Mouse (Mus musculus) liver, embryonic 16.5 days (tissue): ENCODE results near the gene Qser1. TPM values are rescaled to one million over a fixed set of nuclear protein-coding genes. Genes with fewer than 3 reads are reported as not detected.

Experiments
- ATAC-seq: fragments of 200-750 bp; cut with Nextera tagmentation; 2 replicates; pipeline ENCODE4 v1.8.0; 2017; ENCODE audit warnings: low read depth, mild to moderate bottlenecking, moderate number of reproducible peaks, moderate library complexity
- H3K27ac ChIP-seq: fragments of 300-500 bp; sonication (generic); 2 replicates; pipeline ENCODE4 v1.5.1; 2014; ENCODE audit warnings: mild to moderate bottlenecking, low read length
- H3K27me3 ChIP-seq: fragments of 300-500 bp; sonication (generic); 2 replicates; pipeline ENCODE4 v1.6.1; 2014; ENCODE audit warnings: low read depth, low read length, mixed read lengths; ENCODE audit not compliant: control insufficient read depth, insufficient read depth
- H3K36me3 ChIP-seq: fragments of 300-500 bp; sonication (generic); 2 replicates; pipeline ENCODE4 v1.6.1; 2014; ENCODE audit warnings: mild to moderate bottlenecking; ENCODE audit not compliant: control insufficient read depth, insufficient read depth
- H3K4me1 ChIP-seq: fragments of 300-500 bp; sonication (generic); 2 replicates; pipeline ENCODE4 v1.6.1; 2014; ENCODE audit warnings: low read depth, low read length, mixed read lengths; ENCODE audit not compliant: control insufficient read depth
- H3K4me2 ChIP-seq: fragments of 300-500 bp; sonication (generic); 2 replicates; pipeline ENCODE4 v1.6.1; 2014; ENCODE audit warnings: low read depth, low read length, mixed read lengths
- H3K4me3 ChIP-seq: fragments of 300-500 bp; sonication (generic); 2 replicates; pipeline ENCODE4 v1.5.1; 2014; ENCODE audit warnings: low read depth, mild to moderate bottlenecking, low read length
- H3K9ac ChIP-seq: fragments of 300-500 bp; sonication (generic); 2 replicates; pipeline ENCODE4 v1.6.1; 2014; ENCODE audit warnings: low read depth, low read length
- H3K9me3 ChIP-seq: fragments of 300-500 bp; sonication (generic); replicated peaks from 2 replicates; pipeline ENCODE4 v1.6.1; 2016; ENCODE audit warnings: low read length; ENCODE audit not compliant: control insufficient read depth
- WGBS: fragments of 180-500 bp; shearing (Covaris S2); extraction: QIAGEN DNeasy Blood & Tissue Kit; methylation state at CpG from one replicate; pipeline ENCODE4 v1.1.7; 2014; ENCODE audit not compliant: insufficient replicate concordance; 5-methylcytosine and 5-hydroxymethylcytosine counted together
- polyA plus RNA-seq: library from polyadenylated mRNA; unstranded; fragments of >200 nt; fragmentation: Nextera tagmentation; extraction: Ambion mirVana; gene quantifications from 2 replicates; pipeline ENCODE4 v1.2.1, GENCODE M21; 2015

Gene Qser1
- polyA plus RNA-seq, 1 experiment from 2014 or later = 1.7 TPM

DNA sequence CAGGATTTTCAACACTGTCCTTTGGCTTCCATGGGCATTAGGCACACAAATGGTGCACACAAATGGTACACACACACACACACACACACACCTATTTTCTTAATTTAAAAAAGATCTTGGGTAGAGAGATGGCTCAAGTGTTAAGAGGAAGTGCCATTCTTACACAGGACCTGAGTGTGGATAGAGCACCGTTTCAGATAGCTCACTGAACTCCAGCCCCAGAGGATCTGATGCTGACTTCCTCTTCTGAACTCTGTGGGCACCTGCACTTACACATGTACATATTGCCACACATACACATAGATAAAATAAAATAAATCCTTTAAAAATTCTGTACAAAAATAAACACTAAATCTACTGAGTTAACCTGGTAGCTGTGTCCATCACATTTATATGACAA, 11.1 kb downstream of the Qser1 start:
- Histone ChIP-seq H3K4me1 (no peaks in the 10 kb centered on the region), H3K9ac (no peak overlapping the region), H3K4me2 (no peak overlapping the region), H3K36me3 (no peaks in the 10 kb centered on the region), H3K27ac (no peak overlapping the region), H3K27me3 (no peaks in the 10 kb centered on the region), H3K4me3 (no peak overlapping the region), H3K9me3 (no peaks in the 10 kb centered on the region)
- no peak for ATAC-seq
- 28% methylated on average over 1 of the region's 1 CpGs for WGBS

- H3K27me3 ChIP-seq = no peaks in the 10 kb centered on the region
- ATAC-seq = no peak
- no peak overlapping the region for H3K4me3 ChIP-seq
- 66% methylated on average over 1 of the region's 1 CpGs for WGBS
- H3K4me2 ChIP-seq = no peak overlapping the region
- H3K36me3 ChIP-seq = peaks cover 3% of the 10 kb centered on the region; the same call in 1 of the 2 replicates
- H3K9ac ChIP-seq = no peak overlapping the region
- H3K9me3 ChIP-seq = no peaks in the 10 kb centered on the region
- no peak overlapping the region for H3K27ac ChIP-seq
- H3K4me1 ChIP-seq = no peaks in the 10 kb centered on the region
Observed at GRCm38 (mm10) chr2:104774763-104775162, 41.8 kb downstream of the Qser1 start.

DNA sequence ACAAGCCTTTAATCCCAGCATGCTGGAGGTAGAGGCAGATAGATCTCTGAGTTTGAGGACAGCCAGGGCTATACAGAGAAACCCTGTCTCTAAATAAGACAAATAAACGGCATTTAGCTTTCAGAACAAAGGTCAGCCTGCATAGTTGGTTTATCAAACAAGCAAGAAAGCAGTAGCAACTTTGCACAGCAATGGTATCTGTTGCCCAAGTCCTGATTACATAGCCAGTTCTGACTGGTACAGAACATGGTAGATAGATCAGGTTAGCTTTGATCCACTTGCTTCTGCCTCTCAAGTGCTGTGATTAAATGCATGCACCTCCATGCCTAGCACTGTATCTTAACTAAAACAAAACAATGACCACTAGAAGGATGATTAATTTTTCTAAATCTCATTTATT, 47.9 kb downstream of the Qser1 start:
- H3K27me3 ChIP-seq = no peaks in the 10 kb centered on the region

GRCm38 (mm10) chr2:104764018-104764417, 52.5 kb downstream of the Qser1 start:
- WGBS = 77% methylated on average over 4 of the region's 4 CpGs
- Histone ChIP-seq H3K36me3 (no peaks in the 10 kb centered on the region; the same call in 1 of the 2 replicates), H3K27me3 (no peaks in the 10 kb centered on the region)

More for the DNA sequence above, 47.9 kb downstream of the Qser1 start:
- 54% methylated on average over 1 of the region's 1 CpGs for WGBS
- H3K4me2 ChIP-seq = no peak overlapping the region
- no peaks in the 10 kb centered on the region; the same call in 1 of the 2 replicates for H3K36me3 ChIP-seq
- no peaks in the 10 kb centered on the region for H3K4me1 ChIP-seq
- H3K4me3 ChIP-seq = no peak overlapping the region
- H3K27ac ChIP-seq = no peak overlapping the region
- H3K9me3 ChIP-seq = no peaks in the 10 kb centered on the region
- H3K9ac ChIP-seq = no peak overlapping the region
- peak; percentile 71; the same call in 1 of the 2 replicates for ATAC-seq

GRCm38 (mm10) chr2:104763134-104763703, 53.3 kb downstream of the Qser1 start:
- Histone ChIP-seq H3K4me2 (no peak overlapping the region), H3K27me3 (no peaks in the 10 kb centered on the region), H3K9ac (no peak overlapping the region), H3K27ac (no peak overlapping the region), H3K4me3 (no peak overlapping the region), H3K4me1 (no peaks in the 10 kb centered on the region), H3K9me3 (no peaks in the 10 kb centered on the region), H3K36me3 (no peaks in the 10 kb centered on the region; the same call in 1 of the 2 replicates)
- ATAC-seq = no peak
- WGBS = 51% methylated on average over 8 of the region's 8 CpGs

More at GRCm38 (mm10) chr2:104764018-104764417, 52.5 kb downstream of the Qser1 start:
- Histone ChIP-seq H3K4me3 (no peak overlapping the region), H3K4me1 (no peaks in the 10 kb centered on the region), H3K27ac (no peak overlapping the region), H3K9me3 (no peaks in the 10 kb centered on the region), H3K4me2 (no peak overlapping the region), H3K9ac (no peak overlapping the region)
- no peak for ATAC-seq

- ATAC-seq = no peak
- no peak overlapping the region for H3K27ac ChIP-seq
- H3K4me3 ChIP-seq = no peak overlapping the region
- no peaks in the 10 kb centered on the region for H3K4me1 ChIP-seq
- no peak overlapping the region for H3K4me2 ChIP-seq
- H3K27me3 ChIP-seq = no peaks in the 10 kb centered on the region
- no peak overlapping the region for H3K9ac ChIP-seq
- WGBS = 40% methylated on average over 3 of the region's 3 CpGs
- no peaks in the 10 kb centered on the region for H3K9me3 ChIP-seq
- no peaks in the 10 kb centered on the region for H3K36me3 ChIP-seq
Observed at GRCm38 (mm10) chr2:104750611-104751010, 65.9 kb downstream of the Qser1 start.

DNA sequence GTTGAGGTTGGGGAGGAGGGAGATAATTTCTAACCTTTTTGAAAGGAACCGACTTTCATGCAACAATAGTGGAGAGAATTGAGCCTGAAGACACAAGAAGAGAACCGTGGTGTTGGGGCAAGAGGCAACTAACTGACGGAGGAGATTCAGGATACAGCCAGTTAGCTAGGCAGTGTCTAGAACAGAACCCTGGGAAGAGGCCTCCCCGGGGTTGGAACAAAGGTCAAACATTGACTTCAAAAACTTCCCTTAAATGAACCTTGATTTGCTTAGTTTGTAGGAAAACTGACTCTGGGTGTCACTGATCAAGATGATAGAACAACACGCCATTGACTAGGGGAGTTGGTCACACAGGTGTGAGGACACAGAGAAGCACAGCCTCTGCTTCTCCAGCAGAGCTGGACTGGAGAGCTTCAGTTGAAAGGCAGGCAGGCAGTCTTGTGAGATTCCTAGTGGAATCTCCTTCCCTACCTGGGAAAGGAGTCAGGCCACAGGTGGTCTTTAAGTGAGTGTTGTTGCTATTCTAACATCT, 67.8 kb downstream of the Qser1 start:
- Histone ChIP-seq H3K27me3 (no peaks in the 10 kb centered on the region), H3K9ac (no peak overlapping the region), H3K27ac (no peak overlapping the region), H3K36me3 (no peaks in the 10 kb centered on the region), H3K4me1 (no peaks in the 10 kb centered on the region), H3K4me3 (no peak overlapping the region), H3K4me2 (no peak overlapping the region), H3K9me3 (no peaks in the 10 kb centered on the region)
- ATAC-seq = no peak
- WGBS = 49% methylated on average over 5 of the region's 5 CpGs

GRCm38 (mm10) chr2:104746251-104746650, 70.3 kb downstream of the Qser1 start:
- Histone ChIP-seq H3K27me3 (peaks cover 24% of the 10 kb centered on the region), H3K36me3 (no peaks in the 10 kb centered on the region), H3K9ac (no peak overlapping the region), H3K4me1 (no peaks in the 10 kb centered on the region), H3K4me2 (no peak overlapping the region), H3K9me3 (no peaks in the 10 kb centered on the region), H3K27ac (no peak overlapping the region), H3K4me3 (no peak overlapping the region)
- WGBS = 45% methylated on average over 8 of the region's 8 CpGs
- ATAC-seq = no peak

DNA sequence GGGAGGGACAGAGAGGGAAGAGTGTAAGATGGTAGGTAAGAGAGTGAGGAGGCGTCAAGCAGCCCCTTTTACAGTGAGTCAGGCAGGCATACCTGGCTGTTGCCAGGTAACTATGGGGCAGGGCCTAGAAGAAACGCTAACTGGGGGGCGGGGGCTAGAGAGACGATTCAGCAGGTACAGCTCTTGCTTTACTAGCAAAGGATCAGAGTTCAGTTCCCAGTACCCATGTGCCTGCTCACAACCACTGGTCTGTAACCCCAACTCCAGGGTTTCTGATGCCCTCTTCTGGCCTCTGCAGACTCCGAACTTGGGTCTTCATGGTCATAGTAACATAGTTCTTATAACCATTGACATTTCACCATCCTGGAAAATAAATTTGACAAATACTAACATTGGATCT, 72.6 kb downstream of the Qser1 start:
- Histone ChIP-seq H3K9ac (no peak overlapping the region), H3K4me1 (no peaks in the 10 kb centered on the region; the same call in 1 of the 2 replicates), H3K4me3 (no peak overlapping the region), H3K27ac (no peak overlapping the region), H3K9me3 (no peaks in the 10 kb centered on the region), H3K36me3 (no peaks in the 10 kb centered on the region), H3K4me2 (no peak overlapping the region), H3K27me3 (peaks cover 26% of the 10 kb centered on the region)
- WGBS = 46% methylated on average over 5 of the region's 5 CpGs
- no peak for ATAC-seq
